Mouse (Mus musculus) intestine, embryonic 15.5 days (tissue): ENCODE measurements around the gene Cox4i1. TPM values are rescaled to one million over a fixed set of nuclear protein-coding genes. Genes with fewer than 3 reads are reported as not detected.

ENCODE experiments used
- ATAC-seq: fragments of 200-750 bp; cut with Nextera tagmentation; 2 replicates; pipeline ENCODE4 v1.8.0; 2017; ENCODE audit warnings: moderate TSS enrichment, moderate library complexity
- H3K27ac ChIP-seq: fragments of 300-500 bp; sonication (generic); 2 replicates; pipeline ENCODE4 v1.5.1; 2015; ENCODE audit warnings: mild to moderate bottlenecking, inconsistent platforms
- H3K27me3 ChIP-seq: fragments of 300-500 bp; sonication (generic); replicated peaks from 2 replicates; pipeline ENCODE4 v1.6.1; 2015; ENCODE audit warnings: inconsistent platforms
- H3K36me3 ChIP-seq: fragments of 300-500 bp; sonication (generic); 2 replicates; pipeline ENCODE4 v1.6.1; 2015; ENCODE audit warnings: inconsistent platforms
- H3K4me1 ChIP-seq: fragments of 300-500 bp; sonication (generic); replicated peaks from 2 replicates; pipeline ENCODE4 v1.6.1; 2015; ENCODE audit warnings: inconsistent platforms
- H3K4me2 ChIP-seq: fragments of 300-500 bp; sonication (generic); replicated peaks from 2 replicates; pipeline ENCODE4 v1.6.1; 2015; ENCODE audit warnings: mild to moderate bottlenecking, inconsistent platforms
- H3K4me3 ChIP-seq: fragments of 300-500 bp; sonication (generic); replicated peaks from 2 replicates; pipeline ENCODE4 v1.5.1; 2015; ENCODE audit warnings: inconsistent platforms
- H3K9ac ChIP-seq: fragments of 300-500 bp; sonication (generic); 2 replicates; pipeline ENCODE4 v1.6.1; 2015; ENCODE audit warnings: inconsistent platforms
- H3K9me3 ChIP-seq: fragments of 300-500 bp; sonication (generic); 2 replicates; pipeline ENCODE4 v1.6.1; 2016; ENCODE audit warnings: inconsistent platforms
- WGBS: fragments of 180-500 bp; shearing (Covaris S2); methylation state at CpG from one replicate; pipeline ENCODE4 v1.1.7; 2015; 5-methylcytosine and 5-hydroxymethylcytosine counted together
- polyA plus RNA-seq: library from polyadenylated mRNA; unstranded; fragments of >200 nt; fragmentation: Nextera tagmentation; extraction: Ambion mirVana; gene quantifications from 2 replicates; pipeline ENCODE4 v1.2.1, GENCODE M21; 2015

Cox4i1 gene
- polyA plus RNA-seq, 1 experiment from 2014 or later = 1,472 TPM

DNA sequence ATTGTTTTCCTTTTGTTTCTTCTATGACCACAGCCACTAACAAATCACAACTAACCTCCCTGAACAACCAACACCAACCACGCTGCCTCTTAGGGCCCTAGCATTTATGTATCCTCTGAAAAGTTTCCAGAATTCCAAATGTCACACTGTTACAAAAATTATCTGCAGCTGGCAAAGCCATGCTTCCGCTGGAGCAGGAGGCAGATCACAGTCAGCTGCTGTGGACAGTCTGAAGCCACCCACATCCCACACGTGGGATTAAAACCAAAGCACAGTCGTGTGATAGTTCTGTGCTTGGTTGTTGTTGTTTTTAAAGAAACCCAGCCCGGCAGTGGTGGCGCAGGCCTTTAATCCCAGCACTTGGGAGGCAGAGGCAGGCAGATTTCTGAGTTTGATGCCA, 31.1 kb downstream of the Cox4i1 start:
- H3K9ac ChIP-seq = no peak overlapping the region
- H3K36me3 ChIP-seq = no peaks in the 10 kb centered on the region
- WGBS = 64% methylated on average over 6 of the region's 6 CpGs
- H3K27me3 ChIP-seq = no peaks in the 10 kb centered on the region
- no peaks in the 10 kb centered on the region for H3K9me3 ChIP-seq
- H3K4me1 ChIP-seq = peaks cover 37% of the 10 kb centered on the region
- no peak overlapping the region for H3K4me2 ChIP-seq
- H3K27ac ChIP-seq = peak overlapping the region; percentile 61; the same call in 1 of the 2 replicates
- no peak overlapping the region for H3K4me3 ChIP-seq
- no peak for ATAC-seq

DNA sequence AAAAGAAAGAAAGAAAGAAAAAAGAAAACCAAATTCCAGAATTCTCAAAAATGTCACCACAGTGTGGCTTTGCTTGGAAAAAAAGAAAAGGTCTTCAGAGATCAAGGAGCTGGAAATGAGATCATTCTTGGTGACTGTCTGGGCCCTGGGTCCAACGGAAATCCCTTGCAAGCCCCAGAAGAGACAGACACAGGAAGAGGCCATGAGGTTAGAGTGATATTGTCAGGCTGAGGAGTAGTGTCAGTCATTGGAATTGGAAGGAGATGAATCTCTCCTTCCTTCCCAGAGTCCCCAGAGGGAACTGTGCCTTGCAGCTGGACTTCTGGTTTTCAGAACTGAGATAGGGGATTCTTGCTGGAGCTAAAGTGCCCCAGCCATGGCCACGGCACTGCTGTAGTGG, 31.5 kb downstream of the Cox4i1 start:
- H3K36me3 ChIP-seq = no peaks in the 10 kb centered on the region
- no peak overlapping the region for H3K4me2 ChIP-seq
- ATAC-seq = no peak
- H3K9me3 ChIP-seq = no peaks in the 10 kb centered on the region
- H3K27ac ChIP-seq = peak overlapping the region; percentile 9; the same call in 1 of the 2 replicates
- no peak overlapping the region for H3K9ac ChIP-seq
- peaks cover 35% of the 10 kb centered on the region for H3K4me1 ChIP-seq
- WGBS = 68% methylated on average over 2 of the region's 2 CpGs
- no peaks in the 10 kb centered on the region for H3K27me3 ChIP-seq
- H3K4me3 ChIP-seq = no peak overlapping the region

DNA sequence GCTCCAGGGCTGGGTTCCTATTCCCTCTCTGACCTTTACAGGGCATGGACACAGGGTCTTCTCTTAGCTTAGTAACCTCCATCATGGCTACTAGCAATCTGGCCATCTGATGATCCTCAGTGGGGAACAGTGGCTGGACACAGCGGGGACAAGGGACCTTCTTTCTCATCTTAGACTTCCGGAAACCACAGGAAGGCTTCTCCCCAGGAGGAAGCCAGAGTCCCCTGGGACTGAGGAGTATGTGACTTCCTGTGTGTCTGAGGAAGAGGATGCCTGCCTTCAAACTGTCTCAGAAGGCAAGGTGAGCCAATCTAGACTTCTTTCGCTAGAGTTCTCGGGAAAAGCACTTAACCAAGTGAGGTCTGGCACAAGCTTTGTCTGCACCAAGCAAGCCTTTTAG, 32.0 kb downstream of the Cox4i1 start:
- no peak overlapping the region for H3K9ac ChIP-seq
- H3K27ac ChIP-seq = peak overlapping the region; percentile 9; the same call in 1 of the 2 replicates
- H3K9me3 ChIP-seq = no peaks in the 10 kb centered on the region
- H3K4me3 ChIP-seq = no peak overlapping the region
- H3K36me3 ChIP-seq = no peaks in the 10 kb centered on the region
- ATAC-seq = no peak
- peaks cover 31% of the 10 kb centered on the region for H3K4me1 ChIP-seq
- H3K27me3 ChIP-seq = no peaks in the 10 kb centered on the region
- WGBS = 92% methylated on average over 4 of the region's 4 CpGs
- H3K4me2 ChIP-seq = no peak overlapping the region

DNA sequence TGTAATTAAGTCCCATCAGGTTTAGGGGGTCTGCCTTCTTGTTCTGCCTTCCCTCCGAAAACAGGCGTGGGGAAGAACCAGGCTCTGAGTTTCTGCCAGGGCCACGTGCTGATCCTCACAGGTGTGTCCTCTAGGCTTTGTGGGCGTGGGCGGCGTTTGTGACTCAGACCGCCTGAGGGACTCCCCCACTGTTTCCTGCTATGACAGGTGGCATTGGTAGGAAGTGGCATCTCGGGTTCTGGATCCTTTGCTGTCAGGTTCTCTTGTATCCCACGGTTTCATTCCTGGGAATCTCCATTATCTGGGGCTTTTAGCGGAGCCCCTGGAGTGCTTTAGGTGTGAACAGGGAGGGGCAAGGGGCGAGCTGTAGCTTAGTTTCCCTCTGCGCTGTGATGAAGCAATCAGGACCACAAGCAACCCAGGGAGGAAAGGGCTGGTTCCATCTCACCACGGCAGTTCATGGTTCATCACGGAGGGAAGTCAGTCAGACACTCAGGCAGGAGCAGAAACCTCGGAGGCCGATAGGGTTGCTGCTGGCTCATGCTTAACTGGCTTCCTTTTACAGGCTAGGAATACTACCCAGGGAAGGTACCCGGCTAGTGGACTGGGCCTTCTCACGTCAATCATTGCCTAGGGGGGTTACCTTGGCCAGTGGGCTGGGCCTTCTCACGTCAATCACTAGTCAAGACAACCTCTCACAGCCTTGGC, 33.9 kb downstream of the Cox4i1 start:
- peak; percentile 78 for ATAC-seq
- 54% methylated on average over 19 of the region's 19 CpGs for WGBS
- no peak overlapping the region for H3K4me2 ChIP-seq
- no peaks in the 10 kb centered on the region for H3K36me3 ChIP-seq
- no peaks in the 10 kb centered on the region for H3K9me3 ChIP-seq
- H3K27me3 ChIP-seq = no peaks in the 10 kb centered on the region
- no peak overlapping the region for H3K27ac ChIP-seq
- H3K4me3 ChIP-seq = no peak overlapping the region
- no peak overlapping the region for H3K9ac ChIP-seq
- peaks cover 16% of the 10 kb centered on the region for H3K4me1 ChIP-seq

DNA sequence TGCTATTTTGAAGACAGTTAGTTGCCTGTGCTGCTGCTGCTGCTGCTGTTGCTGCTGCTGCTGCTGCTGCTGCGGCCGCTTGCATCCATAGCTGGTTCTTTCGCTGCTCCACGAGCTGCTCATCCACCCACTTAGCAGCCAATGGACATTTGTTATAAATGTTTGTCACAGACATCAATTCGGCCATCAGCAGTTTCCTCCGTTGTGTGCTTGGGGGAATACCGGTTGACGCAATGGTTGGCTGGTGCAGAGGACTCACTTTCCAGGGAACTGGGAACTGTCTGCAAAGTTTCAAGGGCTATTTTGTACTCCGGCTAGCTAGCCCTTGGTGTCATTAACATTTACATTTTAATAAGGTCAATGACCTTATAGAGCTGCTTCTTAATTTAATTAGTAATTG, 36.2 kb downstream of the Cox4i1 start:
- H3K27me3 ChIP-seq = no peaks in the 10 kb centered on the region
- H3K9ac ChIP-seq = no peak overlapping the region
- no peaks in the 10 kb centered on the region for H3K36me3 ChIP-seq
- H3K4me2 ChIP-seq = no peak overlapping the region
- H3K9me3 ChIP-seq = no peaks in the 10 kb centered on the region
- no peak overlapping the region for H3K4me3 ChIP-seq
- 0 out of 2 replicates have a peak, but pooled peaks cover 8% of the 10 kb centered on the region for H3K4me1 ChIP-seq
- no peak overlapping the region for H3K27ac ChIP-seq
- ATAC-seq = no peak
- WGBS = 40% methylated on average over 9 of the region's 9 CpGs

DNA sequence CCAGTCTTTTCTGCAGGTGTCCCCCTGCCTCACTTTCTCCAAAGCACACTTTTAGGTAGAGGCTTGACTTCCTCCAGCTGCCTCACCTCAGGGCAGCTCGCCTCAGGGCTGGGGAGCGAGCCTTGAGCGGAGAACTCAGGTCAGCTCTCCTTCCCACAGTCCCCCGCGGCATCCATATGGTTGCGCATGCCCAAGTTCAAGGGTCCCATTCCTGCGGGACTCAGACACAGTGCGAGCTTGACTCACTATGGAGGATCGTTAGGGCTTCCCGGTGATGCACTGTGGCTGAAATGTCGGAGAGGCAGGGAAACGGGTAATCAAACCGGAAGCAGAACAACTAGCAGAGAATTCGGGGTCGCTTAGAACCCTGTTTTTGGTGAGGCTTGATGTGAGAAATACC, 37.1 kb downstream of the Cox4i1 start:
- WGBS = 85% methylated on average over 15 of the region's 15 CpGs
- 0 out of 2 replicates have a peak, but pooled peaks cover 8% of the 10 kb centered on the region for H3K4me1 ChIP-seq
- no peaks in the 10 kb centered on the region for H3K27me3 ChIP-seq
- no peak overlapping the region for H3K4me2 ChIP-seq
- no peaks in the 10 kb centered on the region for H3K9me3 ChIP-seq
- no peak for ATAC-seq
- no peak overlapping the region for H3K27ac ChIP-seq
- no peaks in the 10 kb centered on the region for H3K36me3 ChIP-seq
- H3K9ac ChIP-seq = no peak overlapping the region
- H3K4me3 ChIP-seq = no peak overlapping the region

DNA sequence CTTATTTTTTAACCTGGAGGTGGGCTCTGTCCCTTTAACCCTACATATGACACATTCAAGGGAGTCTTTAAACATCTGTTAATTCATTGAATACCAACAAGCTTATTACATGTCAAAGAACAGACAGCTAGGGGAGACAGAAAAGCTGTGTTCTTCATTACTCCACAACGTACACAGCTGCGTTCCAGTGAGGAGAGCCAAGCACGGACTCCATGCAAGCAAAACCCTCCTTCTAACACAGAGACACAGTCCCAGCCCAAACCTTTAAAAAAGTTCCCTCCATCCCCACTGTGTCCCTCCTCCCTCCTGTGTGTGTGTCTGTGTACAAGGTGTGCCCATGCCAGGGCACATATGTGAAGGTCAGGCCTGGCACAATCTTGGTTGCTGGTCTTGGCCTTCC, 38.2 kb downstream of the Cox4i1 start:
- Histone ChIP-seq H3K4me2 (no peak overlapping the region), H3K4me3 (no peak overlapping the region), H3K9ac (no peak overlapping the region), H3K4me1 (0 out of 2 replicates have a peak, but pooled peaks cover 5% of the 10 kb centered on the region), H3K27ac (no peak overlapping the region), H3K27me3 (no peaks in the 10 kb centered on the region), H3K36me3 (no peaks in the 10 kb centered on the region), H3K9me3 (no peaks in the 10 kb centered on the region)
- ATAC-seq = no peak
- WGBS = 72% methylated on average over 3 of the region's 3 CpGs

DNA sequence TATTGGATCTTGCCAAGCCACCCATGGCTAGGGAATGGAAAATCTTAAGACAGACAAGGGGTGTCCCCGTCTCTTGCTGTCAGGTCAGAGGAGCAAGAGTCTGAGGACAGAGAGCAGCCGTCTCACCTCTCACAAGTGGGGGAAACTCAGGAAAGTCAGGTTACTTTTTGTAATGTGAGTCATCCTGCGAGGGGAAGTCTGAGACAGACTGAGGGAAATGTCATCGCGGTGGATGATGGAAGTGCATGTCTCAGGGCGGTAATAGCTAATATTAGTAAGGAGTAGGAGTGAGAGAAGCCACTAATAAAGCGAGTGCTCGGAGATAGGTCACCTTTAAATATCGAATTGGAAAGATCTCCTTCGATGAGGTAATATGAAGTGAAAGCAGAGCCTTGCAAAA, 41.2 kb downstream of the Cox4i1 start:
- Histone ChIP-seq H3K4me3 (no peak overlapping the region), H3K9me3 (no peaks in the 10 kb centered on the region), H3K27me3 (no peaks in the 10 kb centered on the region), H3K36me3 (no peaks in the 10 kb centered on the region), H3K4me2 (no peak overlapping the region), H3K4me1 (0 out of 2 replicates have a peak, but pooled peaks cover 1% of the 10 kb centered on the region), H3K9ac (no peak overlapping the region), H3K27ac (no peak overlapping the region)
- 76% methylated on average over 10 of the region's 10 CpGs for WGBS
- ATAC-seq = no peak

DNA sequence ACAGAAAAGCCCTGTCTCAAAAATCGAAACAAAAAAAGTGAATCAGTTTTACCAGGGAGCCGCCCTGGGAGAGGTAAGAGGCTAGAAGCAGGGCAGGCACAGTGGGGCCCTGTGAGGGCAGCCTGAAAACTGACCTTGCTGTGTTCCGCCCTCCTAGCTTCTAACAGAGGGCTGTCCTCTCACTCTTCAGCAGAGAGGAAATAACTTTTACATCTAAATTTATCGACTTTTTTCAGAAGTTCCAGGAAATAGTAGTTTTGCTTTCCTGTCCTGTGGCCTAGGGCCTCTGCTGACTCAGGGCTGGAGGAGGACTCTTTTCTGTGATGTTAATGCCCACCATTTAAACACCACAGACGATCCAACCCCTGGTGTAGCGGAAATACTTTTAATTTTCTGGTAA, 47.2 kb downstream of the Cox4i1 start:
- H3K9ac ChIP-seq = no peak overlapping the region
- peaks cover 6% of the 10 kb centered on the region; the same call in 1 of the 2 replicates for H3K4me1 ChIP-seq
- H3K36me3 ChIP-seq = no peaks in the 10 kb centered on the region
- WGBS = 66% methylated on average over 6 of the region's 6 CpGs
- ATAC-seq = 0 out of 2 replicates have a peak, but pooled peaks have one; percentile 31
- H3K27me3 ChIP-seq = no peaks in the 10 kb centered on the region
- no peak overlapping the region for H3K4me2 ChIP-seq
- no peak overlapping the region for H3K4me3 ChIP-seq
- no peak overlapping the region for H3K27ac ChIP-seq
- H3K9me3 ChIP-seq = no peaks in the 10 kb centered on the region

DNA sequence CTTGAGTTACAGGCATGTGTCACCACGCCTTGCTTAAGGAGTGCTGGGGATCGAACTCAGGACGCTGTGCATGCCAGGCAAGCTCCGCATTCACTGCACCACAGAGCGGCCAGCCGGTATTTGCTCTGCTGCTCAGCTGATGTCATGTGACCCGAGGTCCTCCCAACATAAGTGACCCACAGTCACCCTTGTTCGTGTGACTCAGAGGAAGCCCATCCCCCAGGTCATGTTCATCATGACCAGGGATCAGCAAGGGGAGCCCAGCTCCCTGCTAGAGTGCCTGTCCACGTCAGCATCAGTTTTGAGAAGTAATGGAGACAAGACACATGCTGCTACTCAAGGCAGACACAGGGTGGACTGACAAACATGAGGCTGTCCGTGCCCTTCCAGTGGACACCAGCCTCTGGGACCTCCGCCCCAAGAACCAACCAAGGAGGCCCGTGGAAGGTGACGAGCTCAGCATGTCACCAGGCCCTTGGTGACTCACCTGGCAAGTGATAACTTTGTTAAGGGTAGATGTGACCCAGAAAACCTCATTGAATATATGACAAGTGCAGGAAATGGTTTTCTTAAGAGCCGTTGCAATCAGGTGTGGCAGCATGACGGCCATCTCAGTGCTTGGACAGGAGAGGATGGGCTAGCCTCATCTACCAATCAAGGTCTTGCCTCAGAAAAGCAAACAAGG, 48.1 kb downstream of the Cox4i1 start:
- no peaks in the 10 kb centered on the region for H3K36me3 ChIP-seq
- H3K4me2 ChIP-seq = no peak overlapping the region
- H3K27ac ChIP-seq = no peak overlapping the region
- H3K9me3 ChIP-seq = no peaks in the 10 kb centered on the region
- H3K4me3 ChIP-seq = no peak overlapping the region
- H3K9ac ChIP-seq = no peak overlapping the region
- peaks cover 6% of the 10 kb centered on the region; the same call in 1 of the 2 replicates for H3K4me1 ChIP-seq
- H3K27me3 ChIP-seq = no peaks in the 10 kb centered on the region
- no peak for ATAC-seq
- 73% methylated on average over 15 of the region's 15 CpGs for WGBS

DNA sequence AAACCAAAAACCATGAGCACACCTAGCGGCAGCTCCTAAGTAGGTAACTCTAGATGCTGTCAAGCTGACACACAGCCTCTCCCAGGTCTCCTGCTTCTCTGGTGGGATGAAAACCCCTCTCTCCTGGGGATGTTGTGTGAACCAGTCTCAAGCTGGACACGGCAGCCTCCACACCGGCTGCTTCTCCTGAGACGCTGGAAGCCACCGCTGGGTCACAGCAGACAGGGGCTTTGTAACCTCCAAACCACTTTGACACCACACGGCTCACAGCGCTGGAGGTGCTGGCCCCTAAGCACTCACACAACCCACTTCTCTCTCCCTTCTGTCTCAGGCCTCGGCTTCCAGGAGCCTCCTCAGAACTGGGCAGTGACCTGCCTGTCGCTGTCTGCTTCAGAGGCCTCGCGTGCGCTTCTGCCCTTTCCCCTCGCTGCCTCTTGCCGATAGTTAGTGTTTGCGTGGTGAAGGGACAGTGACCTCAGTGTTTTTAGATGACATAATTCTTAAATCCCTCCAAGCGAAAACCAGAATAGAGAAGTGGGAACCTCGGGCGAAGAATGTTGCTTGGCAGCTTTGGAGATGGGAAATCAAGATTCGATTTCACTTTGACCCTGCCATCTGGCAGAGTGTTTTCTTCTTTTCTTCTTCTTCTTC, 51.7 kb downstream of the Cox4i1 start:
- WGBS = 61% methylated on average over 19 of the region's 19 CpGs
- H3K36me3 ChIP-seq = no peaks in the 10 kb centered on the region
- no peak overlapping the region for H3K4me3 ChIP-seq
- H3K9me3 ChIP-seq = no peaks in the 10 kb centered on the region
- H3K4me2 ChIP-seq = no peak overlapping the region
- ATAC-seq = no peak
- H3K27ac ChIP-seq = no peak overlapping the region
- no peak overlapping the region for H3K9ac ChIP-seq
- no peaks in the 10 kb centered on the region for H3K27me3 ChIP-seq
- H3K4me1 ChIP-seq = peaks cover 6% of the 10 kb centered on the region; the same call in 1 of the 2 replicates

DNA sequence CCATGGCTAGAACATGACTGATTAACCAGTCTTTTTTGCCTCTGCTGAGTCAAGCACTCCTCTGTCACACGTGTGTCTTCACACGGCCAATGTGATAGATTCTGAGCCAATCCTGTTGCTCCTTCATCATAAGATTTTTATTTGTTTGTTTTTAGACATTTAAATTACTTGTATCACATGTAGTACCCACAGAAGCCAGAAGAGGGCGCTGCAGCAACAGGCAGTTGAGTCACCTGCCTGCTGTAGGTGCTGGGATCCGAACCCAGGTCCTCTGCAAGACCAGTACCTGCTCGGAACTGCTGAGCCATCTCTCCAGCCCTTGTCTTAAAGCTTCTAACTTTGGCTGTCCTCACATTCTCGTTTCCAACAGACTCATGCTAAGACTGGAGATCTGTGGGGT, 55.0 kb downstream of the Cox4i1 start:
- Histone ChIP-seq H3K4me3 (no peak overlapping the region), H3K4me2 (no peak overlapping the region), H3K27me3 (no peaks in the 10 kb centered on the region), H3K9me3 (no peaks in the 10 kb centered on the region), H3K36me3 (no peaks in the 10 kb centered on the region), H3K27ac (no peak overlapping the region), H3K9ac (no peak overlapping the region), H3K4me1 (peaks cover 6% of the 10 kb centered on the region; the same call in 1 of the 2 replicates)
- WGBS = 72% methylated on average over 6 of the region's 6 CpGs
- ATAC-seq = no peak
